Mouse (Mus musculus): Measurements from ENCODE around the gene Gapvd1. TPM values are rescaled to one million over a fixed set of nuclear protein-coding genes. Genes with fewer than 3 reads are reported as not detected.
A peak's percentile ranks its signal among the peaks of the same experiment; 100 is the strongest.

The Gapvd1 gene
- polyA plus RNA-seq, 1 experiment from 2014 or later, result 39.0 TPM

DNA sequence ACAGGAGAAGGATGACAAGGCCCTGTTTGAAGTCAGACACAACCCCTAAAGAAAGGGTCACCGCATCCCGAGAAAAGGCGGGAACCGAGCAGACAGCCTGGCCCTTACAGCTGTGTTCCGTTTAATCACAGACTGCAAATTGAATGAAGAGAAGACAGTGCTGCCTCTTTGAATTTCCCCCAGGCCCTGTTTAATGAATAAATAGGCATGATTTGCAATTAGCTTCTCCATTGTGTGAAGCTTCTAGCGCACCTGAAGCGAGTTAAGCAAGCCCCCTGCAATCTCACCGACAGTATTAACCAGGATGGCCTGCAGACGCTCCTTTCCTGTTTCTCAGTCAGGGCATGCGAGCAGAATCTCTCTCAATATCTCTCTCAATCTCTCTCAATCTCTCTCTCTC, 87.2 kb downstream of the Gapvd1 start:
- Histone ChIP-seq H3K4me2 (ENCODE audit: low read depth, low read length) (no peak overlapping the region), H3K4me3 (ENCODE audit: low read depth, low read length) (no peak overlapping the region), H3K9ac (replicated peaks) (no peak overlapping the region), H3K4me1 (ENCODE audit: insufficient read depth) (peaks cover 5% of the 10 kb centered on the region; the same call in 1 of the 2 replicates), H3K36me3 (replicated peaks; ENCODE audit: insufficient read depth, low read length) (no peaks in the 10 kb centered on the region), H3K27me3 (ENCODE audit: insufficient read depth, low read length) (no peaks in the 10 kb centered on the region), H3K27ac (ENCODE audit: low read depth) (no peak overlapping the region), H3K9me3 (ENCODE audit: low read length) (no peaks in the 10 kb centered on the region)
- DNase-seq, result no peak
- WGBS (ENCODE audit: insufficient replicate concordance), result 54% methylated on average over 10 of the region's 10 CpGs
- ATAC-seq, result no peak
- no peak for TF ChIP-seq EP300 (IDR thresholded peaks at IDR 0.05; ENCODE audit: low read depth)
- TF ChIP-seq CTCF (IDR thresholded peaks at IDR 0.05; ENCODE audit: low read depth), result no peak

DNA sequence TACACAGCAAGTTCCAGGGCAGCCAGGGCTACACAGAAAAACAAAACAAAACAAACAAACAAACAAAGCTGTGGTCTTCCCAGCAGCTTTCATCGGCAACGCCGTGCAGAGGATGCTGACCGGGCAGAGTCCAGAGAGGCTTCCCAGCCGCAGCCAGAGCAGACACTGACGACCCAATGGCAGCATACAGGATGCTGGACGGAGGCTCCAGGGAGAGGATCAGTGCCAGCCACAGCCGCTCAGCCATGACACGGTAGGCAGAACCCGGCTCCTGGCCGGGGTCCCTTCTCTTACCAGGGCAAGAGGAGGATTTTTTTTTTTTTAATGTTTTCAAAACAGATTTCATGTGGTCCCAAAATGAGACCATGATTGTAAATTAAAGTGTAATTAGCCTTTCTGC, 107.6 kb downstream of the Gapvd1 start:
- Histone ChIP-seq H3K4me2 (ENCODE audit: low read depth, low read length) (no peak overlapping the region), H3K36me3 (replicated peaks; ENCODE audit: insufficient read depth, low read length) (no peaks in the 10 kb centered on the region), H3K9ac (replicated peaks) (no peak overlapping the region), H3K27me3 (ENCODE audit: insufficient read depth, low read length) (no peaks in the 10 kb centered on the region), H3K4me3 (ENCODE audit: low read depth, low read length) (no peak overlapping the region), H3K9me3 (ENCODE audit: low read length) (no peaks in the 10 kb centered on the region), H3K27ac (ENCODE audit: low read depth) (no peak overlapping the region), H3K4me1 (ENCODE audit: insufficient read depth) (peaks cover 11% of the 10 kb centered on the region; the same call in 1 of the 2 replicates)
- 67% methylated on average over 11 of the region's 11 CpGs for WGBS (ENCODE audit: insufficient replicate concordance)
- ATAC-seq, result no peak
- DNase-seq, result no peak
- no peak for TF ChIP-seq CTCF (IDR thresholded peaks at IDR 0.05; ENCODE audit: low read depth)
- TF ChIP-seq EP300 (IDR thresholded peaks at IDR 0.05; ENCODE audit: low read depth), result no peak

DNA sequence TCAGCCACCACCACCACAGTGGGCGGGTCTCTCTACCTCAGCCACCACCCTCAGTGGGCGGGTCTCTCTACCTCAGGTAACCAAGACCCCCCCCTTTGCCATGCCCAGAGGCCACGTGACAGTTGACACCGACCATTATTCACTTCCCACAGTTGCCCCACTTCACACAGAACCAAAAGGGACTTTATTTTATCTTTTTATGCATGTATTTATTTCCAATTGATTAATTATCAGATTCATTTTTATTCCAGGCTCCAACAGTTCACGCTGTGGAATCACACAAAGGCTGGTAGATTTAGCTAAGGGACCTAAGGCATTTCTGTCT, 108.5 kb downstream of the Gapvd1 start:
- no peak overlapping the region for H3K9ac ChIP-seq (replicated peaks)
- H3K27ac ChIP-seq (ENCODE audit: low read depth), result no peak overlapping the region
- no peaks in the 10 kb centered on the region for H3K27me3 ChIP-seq (ENCODE audit: insufficient read depth, low read length)
- DNase-seq, result no peak
- peak overlapping the region; percentile 60 for H3K4me3 ChIP-seq (ENCODE audit: low read depth, low read length)
- no peaks in the 10 kb centered on the region for H3K36me3 ChIP-seq (replicated peaks; ENCODE audit: insufficient read depth, low read length)
- TF ChIP-seq EP300 (IDR thresholded peaks at IDR 0.05; ENCODE audit: low read depth) (no peak), CTCF (IDR thresholded peaks at IDR 0.05; ENCODE audit: low read depth) (no peak)
- no peaks in the 10 kb centered on the region for H3K9me3 ChIP-seq (ENCODE audit: low read length)
- ATAC-seq, result no peak
- peak overlapping the region; percentile 92 for H3K4me2 ChIP-seq (ENCODE audit: low read depth, low read length)
- peaks cover 11% of the 10 kb centered on the region; the same call in 1 of the 2 replicates for H3K4me1 ChIP-seq (ENCODE audit: insufficient read depth)
- whole genome bisulfite sequencing (ENCODE audit: insufficient replicate concordance), result 10% methylated on average over 5 of the region's 5 CpGs

DNA sequence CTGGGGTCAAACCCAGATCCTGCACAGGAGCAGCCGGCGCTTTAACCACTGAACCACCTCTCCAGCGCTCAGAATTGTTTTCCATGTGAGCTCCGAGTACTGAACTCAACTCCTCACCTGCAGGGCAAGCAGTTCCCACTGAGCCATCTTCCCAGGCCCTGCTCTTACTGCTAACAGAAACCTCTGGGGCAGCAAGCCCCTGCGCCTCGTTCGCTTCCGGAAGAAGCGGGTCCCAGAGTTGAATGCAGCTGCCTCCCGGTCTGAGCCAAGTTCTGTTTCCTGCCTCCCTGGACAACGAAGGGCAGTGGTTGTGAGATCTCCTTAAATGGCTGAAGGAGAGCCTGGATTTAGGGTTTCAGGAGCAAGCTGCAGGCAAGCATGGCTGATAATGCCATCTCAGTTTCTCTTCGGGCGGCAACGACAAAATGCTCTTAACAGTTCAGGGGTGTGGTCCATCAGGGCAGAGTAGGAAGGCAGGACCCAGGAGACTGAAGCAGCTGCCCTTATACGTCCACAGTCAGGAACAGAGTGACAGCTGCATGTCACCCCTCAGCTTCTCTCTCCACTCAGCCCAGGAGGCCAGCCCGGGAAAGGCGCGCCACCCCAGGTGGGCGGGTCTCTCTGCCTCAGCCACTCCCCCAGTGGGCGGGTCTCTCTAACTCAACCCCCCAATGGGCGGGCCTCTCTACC, 109.0 kb downstream of the Gapvd1 start:
- Histone ChIP-seq H3K4me3 (ENCODE audit: low read depth, low read length) (peak overlapping the region; percentile 60), H3K27me3 (ENCODE audit: insufficient read depth, low read length) (no peaks in the 10 kb centered on the region), H3K4me1 (ENCODE audit: insufficient read depth) (peaks cover 11% of the 10 kb centered on the region; the same call in 1 of the 2 replicates), H3K36me3 (replicated peaks; ENCODE audit: insufficient read depth, low read length) (no peaks in the 10 kb centered on the region), H3K9me3 (ENCODE audit: low read length) (no peaks in the 10 kb centered on the region), H3K4me2 (ENCODE audit: low read depth, low read length) (peak overlapping the region; percentile 92), H3K27ac (ENCODE audit: low read depth) (peak overlapping the region; percentile 17), H3K9ac (replicated peaks) (peak overlapping the region; percentile 66)
- peak; percentile 98 for ATAC-seq
- TF ChIP-seq EP300 (IDR thresholded peaks at IDR 0.05; ENCODE audit: low read depth), result no peak
- TF ChIP-seq CTCF (IDR thresholded peaks at IDR 0.05; ENCODE audit: low read depth), result no peak
- 8% methylated on average over 21 of the region's 21 CpGs for WGBS (ENCODE audit: insufficient replicate concordance)
- peak; percentile 94 for DNase-seq

DNA sequence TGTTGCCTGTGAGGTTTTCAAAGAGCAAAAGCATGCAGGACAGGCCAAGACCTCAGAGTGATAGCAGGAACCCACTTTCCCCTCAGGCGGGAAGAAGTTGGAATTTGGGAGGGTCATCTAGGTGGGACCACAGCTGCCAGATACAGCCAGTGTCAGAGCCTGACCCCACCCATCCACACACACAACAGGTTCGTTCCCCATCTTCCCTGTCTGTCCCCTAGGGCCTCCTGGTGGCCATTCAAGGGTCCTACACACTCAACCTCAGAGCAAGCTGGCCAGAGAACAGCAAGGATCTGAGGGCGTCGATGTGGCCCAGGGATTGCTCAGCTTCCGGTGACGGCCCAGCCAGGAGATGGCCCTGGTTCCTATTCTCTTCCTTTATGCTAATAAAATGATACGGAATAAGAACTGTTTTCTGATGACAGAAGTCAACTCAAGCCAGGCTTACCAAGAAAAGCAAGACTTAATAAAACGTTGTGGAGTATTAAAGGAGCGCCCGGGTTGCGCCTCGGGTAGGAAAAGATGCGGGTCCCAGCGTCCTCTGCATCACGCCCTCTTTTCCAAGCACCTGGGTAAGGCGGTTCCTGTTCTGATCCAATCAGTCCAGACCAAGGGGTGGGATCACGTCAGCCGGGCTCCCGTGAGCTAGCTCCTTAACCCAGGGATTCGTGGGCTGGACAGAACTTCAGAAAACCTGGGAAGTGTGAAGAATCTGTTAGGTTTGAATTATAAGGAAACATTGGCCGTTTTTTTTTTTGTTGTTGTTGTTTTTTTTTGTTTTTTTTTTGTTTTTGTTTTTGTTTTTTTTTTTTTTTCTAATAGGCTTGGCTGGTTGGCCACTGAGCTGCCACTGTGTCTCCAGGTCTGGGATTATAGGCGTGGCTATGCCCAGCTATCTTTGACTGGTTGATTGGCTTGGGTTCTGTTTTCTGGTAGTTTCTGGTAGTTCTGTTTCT, 110.2 kb downstream of the Gapvd1 start:
- Histone ChIP-seq H3K4me3 (ENCODE audit: low read depth, low read length) (no peak overlapping the region), H3K36me3 (replicated peaks; ENCODE audit: insufficient read depth, low read length) (no peaks in the 10 kb centered on the region), H3K27ac (ENCODE audit: low read depth) (no peak overlapping the region), H3K27me3 (ENCODE audit: insufficient read depth, low read length) (no peaks in the 10 kb centered on the region), H3K4me2 (ENCODE audit: low read depth, low read length) (peak overlapping the region; percentile 92; the same call in 1 of the 2 replicates), H3K9me3 (ENCODE audit: low read length) (no peaks in the 10 kb centered on the region), H3K9ac (replicated peaks) (no peak overlapping the region), H3K4me1 (ENCODE audit: insufficient read depth) (peaks cover 11% of the 10 kb centered on the region; the same call in 1 of the 2 replicates)
- 48% methylated on average over 22 of the region's 22 CpGs for WGBS (ENCODE audit: insufficient replicate concordance)
- TF ChIP-seq CTCF (IDR thresholded peaks at IDR 0.05; ENCODE audit: low read depth) (peak; percentile 79), EP300 (IDR thresholded peaks at IDR 0.05; ENCODE audit: low read depth) (no peak)
- DNase-seq (peak; percentile 52), ATAC-seq (no peak)

DNA sequence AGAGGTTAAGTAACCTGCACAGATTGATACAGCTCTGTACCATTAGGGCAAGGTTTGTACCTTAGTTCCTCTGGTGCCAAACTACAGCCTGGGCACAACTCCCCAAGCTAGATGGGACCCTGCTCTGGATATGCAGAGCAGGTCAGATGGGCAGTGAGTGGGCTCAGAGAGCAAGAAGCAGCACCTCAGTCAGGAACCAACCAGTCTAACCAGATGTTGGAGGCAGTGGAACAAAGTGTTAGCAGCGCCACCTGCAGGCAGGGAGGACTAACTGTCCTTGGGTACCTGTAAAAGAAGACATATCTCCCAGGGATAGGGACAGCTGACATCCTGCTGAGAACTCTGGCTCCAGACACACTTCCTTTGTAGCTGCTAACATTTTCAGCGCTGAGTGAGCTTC, 112.7 kb downstream of the Gapvd1 start:
- ATAC-seq (no peak), DNase-seq (peak; percentile 78)
- Histone ChIP-seq H3K4me3 (ENCODE audit: low read depth, low read length) (no peak overlapping the region), H3K9ac (replicated peaks) (no peak overlapping the region), H3K4me1 (ENCODE audit: insufficient read depth) (peaks cover 14% of the 10 kb centered on the region), H3K36me3 (replicated peaks; ENCODE audit: insufficient read depth, low read length) (no peaks in the 10 kb centered on the region), H3K27ac (ENCODE audit: low read depth) (no peak overlapping the region), H3K9me3 (ENCODE audit: low read length) (no peaks in the 10 kb centered on the region), H3K4me2 (ENCODE audit: low read depth, low read length) (no peak overlapping the region), H3K27me3 (ENCODE audit: insufficient read depth, low read length) (no peaks in the 10 kb centered on the region)
- 35% methylated on average over 2 of the region's 2 CpGs for WGBS (ENCODE audit: insufficient replicate concordance)
- TF ChIP-seq CTCF (IDR thresholded peaks at IDR 0.05; ENCODE audit: low read depth), result peak; percentile 76
- TF ChIP-seq EP300 (IDR thresholded peaks at IDR 0.05; ENCODE audit: low read depth), result no peak

Measured in liver, postnatal 0 days (tissue).